Mouse (Mus musculus) E14TG2a.4 (cell line): ENCODE results near the gene Tenm4.

ENCODE experiments used
- CTCF ChIP-seq: conservative IDR thresholded peaks from 2 replicates; pipeline ENCODE4 v1.5.1; 2014; ENCODE audit warnings: low read length
- NANOG ChIP-seq: IDR thresholded peaks from 2 replicates; pipeline ENCODE4 v1.6.1; 2014; ENCODE audit warnings: borderline replicate concordance, low read length, mixed read lengths
- POU5F1 ChIP-seq: IDR thresholded peaks from 2 replicates; pipeline ENCODE4 v1.6.1; 2014; ENCODE audit warnings: low read length, borderline replicate concordance

GRCm38 (mm10) chr7:96719926-96720325 is 548.9 kb downstream of the Tenm4 start:
- no peak for TF ChIP-seq POU5F1
- TF ChIP-seq CTCF: no peak
- no peak for TF ChIP-seq NANOG
